Mouse (Mus musculus): ENCODE results near the gene Gm11563. TPM values are rescaled to one million over a fixed set of nuclear protein-coding genes. Genes with fewer than 3 reads are reported as not detected.
"Not testable (repeated sequence)": the region's sequence is repeated elsewhere in the genome, so short reads cannot be mapped to it uniquely, and the experiment has no call there.

Gm11563 gene
- not detected in 2 replicates for total RNA-seq (2014; fragmentation: Nextera tagmentation)
- not detected in 2 replicates for total RNA-seq (2017)

DNA sequence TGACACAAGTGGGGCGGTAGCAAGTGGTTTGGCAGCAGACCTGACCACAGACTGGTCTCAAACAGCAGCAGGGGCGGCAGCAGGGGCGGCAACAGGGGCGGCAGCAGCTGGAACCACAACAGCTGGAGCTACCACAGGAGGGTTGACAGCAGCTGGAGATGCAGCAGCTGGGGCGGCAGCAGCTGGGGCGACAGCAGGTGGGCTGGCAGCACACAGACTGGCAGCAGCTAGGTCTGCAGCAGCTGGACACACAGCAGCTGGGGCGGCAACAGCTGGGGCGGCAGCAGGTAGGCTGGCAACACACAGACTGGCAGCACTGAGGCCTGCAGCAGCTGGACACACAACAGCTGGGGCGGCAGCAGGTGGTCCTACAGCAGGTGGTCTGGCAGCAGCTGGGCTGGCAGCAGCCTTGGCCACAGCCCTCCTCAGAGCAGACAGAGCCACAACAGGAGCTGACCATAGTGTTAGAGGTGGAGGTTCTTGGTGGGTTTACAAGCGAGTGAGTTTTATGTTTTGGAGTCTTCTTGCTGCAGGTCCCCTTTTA lies at the start of gene Gm11563:
TSS of gene Gm11563 (minus strand) at position 494 of the 544 bp plus-strand sequence.
- ATAC-seq (replicated peaks; ENCODE audit: low FRiP score, low TSS enrichment, poor library complexity, severe bottlenecking) = not testable (repeated sequence)

- no peak for ATAC-seq (replicated peaks; ENCODE audit: low FRiP score, low TSS enrichment, poor library complexity, severe bottlenecking)
Observed at GRCm38 (mm10) chr11:99690463-99690862, 31.7 kb upstream of the Gm11563 start, which contains the start of gene Gm14190. Gene Gm14190, minus strand, starts transcription at chr11:99690740.

DNA sequence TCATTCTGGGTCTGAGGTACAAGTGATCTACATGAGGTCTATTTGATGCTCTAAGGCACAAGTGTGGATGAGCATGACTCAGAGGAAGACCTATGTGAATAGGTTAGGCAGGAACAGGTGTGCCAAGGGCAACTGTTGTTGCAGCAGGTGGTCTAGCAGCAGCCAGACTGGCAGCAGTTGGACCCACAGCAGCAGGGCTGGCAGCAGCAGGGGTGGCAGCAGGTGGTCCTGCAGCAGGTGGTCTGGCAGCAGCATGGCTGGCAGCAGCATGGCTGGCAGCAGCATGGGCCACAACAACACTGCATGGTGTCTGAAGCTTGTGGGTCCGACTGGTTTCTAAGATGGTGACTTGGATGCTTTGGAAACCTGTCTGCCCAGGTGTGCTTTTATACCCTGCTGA lies 26.5 kb upstream of the Gm11563 start:
- ATAC-seq (replicated peaks; ENCODE audit: low FRiP score, low TSS enrichment, poor library complexity, severe bottlenecking) = not testable (repeated sequence)

- ATAC-seq (replicated peaks; ENCODE audit: low FRiP score, low TSS enrichment, poor library complexity, severe bottlenecking) = no peak
Observed at GRCm38 (mm10) chr11:99683481-99683880, 24.7 kb upstream of the Gm11563 start.

DNA sequence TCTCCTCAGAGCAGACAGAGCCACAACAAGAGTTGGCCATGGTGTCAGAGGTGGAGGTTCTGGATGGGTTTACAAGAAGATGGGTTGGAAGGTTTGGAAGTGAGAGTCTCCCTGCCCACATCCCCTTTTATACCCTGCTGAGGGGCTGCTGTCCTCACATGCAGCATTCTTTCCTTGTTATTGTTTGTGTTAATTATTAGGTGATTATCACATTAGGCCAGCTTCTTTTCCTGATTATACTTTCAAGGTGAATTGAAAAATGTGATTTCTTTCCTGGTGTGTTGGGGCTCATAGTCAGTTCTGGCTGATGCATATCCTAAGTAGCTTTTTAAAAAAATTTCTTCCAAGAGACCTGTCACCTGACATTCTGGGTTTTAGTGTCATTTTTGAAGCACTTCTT lies 7.1 kb upstream of the Gm11563 start, which contains the start of gene Krtap4-6:
TSS of gene Krtap4-6 (minus strand) at position 101 of the 400 bp plus-strand sequence.
- ATAC-seq (replicated peaks; ENCODE audit: low FRiP score, low TSS enrichment, poor library complexity, severe bottlenecking) = no peak

- ATAC-seq (replicated peaks; ENCODE audit: low FRiP score, low TSS enrichment, poor library complexity, severe bottlenecking) = no peak
Observed at GRCm38 (mm10) chr11:99662802-99663201, 4.0 kb upstream of the Gm11563 start.

GRCm38 (mm10) chr11:99659256-99659655 lies 496 bp upstream of the Gm11563 start:
- no peak for ATAC-seq (replicated peaks; ENCODE audit: low FRiP score, low TSS enrichment, poor library complexity, severe bottlenecking)

DNA sequence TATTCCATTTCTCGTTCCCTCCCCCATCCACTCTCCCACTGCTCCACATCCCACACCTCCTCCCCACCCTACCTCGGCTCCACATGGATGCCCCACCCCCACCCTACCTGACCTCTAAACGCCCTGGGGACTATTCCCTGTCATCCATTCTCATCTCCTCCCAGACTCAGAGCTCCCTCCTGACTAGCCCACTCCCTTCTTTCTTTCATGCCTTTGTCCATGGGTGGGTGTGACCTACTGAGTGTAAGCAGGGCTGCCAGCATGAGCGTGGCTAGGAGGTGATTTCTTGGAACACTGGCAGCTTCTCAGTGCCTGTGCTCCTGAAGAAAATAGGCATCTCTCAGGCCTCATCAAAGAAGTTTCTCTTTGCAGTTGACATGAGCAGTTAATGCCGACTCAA lies 1.7 kb downstream of the Gm11563 start:
- ATAC-seq (replicated peaks; ENCODE audit: low FRiP score, low TSS enrichment, poor library complexity, severe bottlenecking) = no peak

DNA sequence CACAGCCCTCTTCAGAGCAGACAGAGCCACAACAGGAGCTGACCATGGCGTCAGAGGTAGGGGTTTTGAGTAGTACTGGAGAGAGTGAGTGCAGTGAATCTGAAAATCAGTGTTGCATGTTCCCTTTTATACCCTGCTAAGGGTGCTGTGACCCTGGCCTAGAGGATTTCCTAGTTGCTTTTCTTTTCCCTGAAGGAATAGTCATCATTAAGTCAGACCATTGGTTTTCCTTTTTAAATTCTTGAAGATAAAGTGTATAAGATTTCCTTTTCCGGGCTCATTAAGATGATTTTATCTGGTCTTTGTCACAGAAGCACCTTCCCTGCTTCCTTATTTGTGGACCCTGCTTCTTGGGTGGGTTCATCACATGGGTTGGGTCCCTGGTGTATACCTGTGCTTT lies 8.6 kb downstream of the Gm11563 start, which contains the start of gene Gm11555:
TSS of gene Gm11555 (minus strand) at position 101 of the 400 bp plus-strand sequence.
- no peak for ATAC-seq (replicated peaks; ENCODE audit: low FRiP score, low TSS enrichment, poor library complexity, severe bottlenecking)

GRCm38 (mm10) chr11:99646444-99646843 lies 12.3 kb downstream of the Gm11563 start:
- no peak for ATAC-seq (replicated peaks; ENCODE audit: low FRiP score, low TSS enrichment, poor library complexity, severe bottlenecking)

DNA sequence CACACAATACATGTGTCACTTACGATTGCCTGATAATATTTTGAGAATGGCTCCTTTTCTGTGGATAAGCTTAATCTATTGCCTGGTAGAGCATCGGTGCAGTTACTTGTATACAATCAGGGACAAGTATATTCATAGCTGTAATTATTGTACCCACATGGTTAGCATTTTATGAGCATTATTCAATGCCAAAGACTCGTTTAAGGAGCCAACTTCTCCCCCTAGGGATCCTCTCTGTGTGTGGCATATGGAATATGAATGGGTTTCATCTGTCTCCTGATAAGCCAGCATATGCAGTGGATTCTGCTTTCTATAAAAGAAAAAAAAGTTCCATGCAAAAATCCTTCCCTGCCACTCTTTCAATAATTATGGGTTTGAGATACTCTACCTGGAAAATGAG lies 14.4 kb downstream of the Gm11563 start:
- no peak for ATAC-seq (replicated peaks; ENCODE audit: low FRiP score, low TSS enrichment, poor library complexity, severe bottlenecking)

- ATAC-seq (replicated peaks; ENCODE audit: low FRiP score, low TSS enrichment, poor library complexity, severe bottlenecking) = not testable (repeated sequence)
Observed at GRCm38 (mm10) chr11:99643635-99644139, 15.1 kb downstream of the Gm11563 start, which contains the start of gene Krtap4-7. Gene Krtap4-7, minus strand, starts transcription at chr11:99644089.

DNA sequence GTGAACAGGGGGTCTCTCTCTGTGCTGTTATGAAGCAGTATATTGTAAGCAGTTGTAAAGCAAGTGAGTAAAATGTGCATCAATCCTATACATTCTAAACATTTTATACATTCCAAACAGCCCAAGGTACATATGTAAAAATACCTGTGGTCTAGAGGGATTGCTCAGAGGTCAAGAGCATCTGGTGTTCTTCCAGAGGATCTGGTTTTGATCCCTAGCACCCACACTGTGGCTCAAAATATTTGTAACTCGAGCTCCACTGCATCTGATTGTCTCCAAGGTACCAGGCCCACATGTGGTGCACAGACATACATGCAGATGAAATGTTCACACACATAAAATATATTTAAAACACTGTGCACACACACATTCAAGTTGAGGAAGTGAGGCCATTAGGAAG lies 17.8 kb downstream of the Gm11563 start:
- no peak for ATAC-seq (replicated peaks; ENCODE audit: low FRiP score, low TSS enrichment, poor library complexity, severe bottlenecking)

DNA sequence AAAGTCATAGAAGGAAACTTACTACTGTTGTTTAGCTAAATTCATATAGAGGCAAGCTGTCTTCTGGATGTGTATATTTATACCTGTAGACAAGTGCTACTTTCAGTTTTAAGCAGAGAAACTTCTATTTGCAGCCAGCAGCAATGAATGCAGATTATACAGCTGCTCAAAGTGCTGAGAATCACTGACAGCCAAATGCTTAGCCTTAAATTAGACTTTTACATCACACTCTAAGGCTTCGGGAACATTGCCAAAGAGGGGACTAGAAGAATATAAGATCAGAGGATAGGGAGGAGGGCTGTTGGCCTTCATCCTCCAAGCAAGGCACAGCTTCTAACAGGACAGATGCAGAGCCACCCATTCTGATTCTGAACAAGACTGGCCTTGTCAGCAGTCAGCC lies 21.7 kb downstream of the Gm11563 start:
- no peak for ATAC-seq (replicated peaks; ENCODE audit: low FRiP score, low TSS enrichment, poor library complexity, severe bottlenecking)

GRCm38 (mm10) chr11:99634653-99635134 lies 24.1 kb downstream of the Gm11563 start, which contains the start of gene Krtap4-2:
Gene Krtap4-2, minus strand, starts transcription at chr11:99635084.
- ATAC-seq (replicated peaks; ENCODE audit: low FRiP score, low TSS enrichment, poor library complexity, severe bottlenecking) = no peak

DNA sequence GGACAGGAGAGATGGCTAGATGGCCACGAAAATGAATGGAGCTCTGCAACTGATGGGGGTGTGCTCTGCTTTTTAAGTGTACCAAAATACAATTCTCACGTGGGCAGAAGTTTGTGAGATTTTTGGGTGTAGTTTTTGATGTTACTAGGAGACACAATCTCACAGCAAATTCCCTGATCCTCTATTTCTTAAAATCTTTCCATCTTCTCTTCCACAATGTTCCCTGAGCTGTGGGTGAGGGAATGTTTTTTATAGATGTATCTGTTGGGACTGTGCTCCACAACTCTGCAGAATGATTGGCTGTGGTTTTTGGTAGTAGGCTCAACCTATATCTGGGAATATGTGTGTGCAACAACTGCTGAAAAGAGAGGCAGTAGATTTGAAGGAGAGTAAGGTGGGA lies 25.5 kb downstream of the Gm11563 start:
- no peak for ATAC-seq (replicated peaks; ENCODE audit: low FRiP score, low TSS enrichment, poor library complexity, severe bottlenecking)

DNA sequence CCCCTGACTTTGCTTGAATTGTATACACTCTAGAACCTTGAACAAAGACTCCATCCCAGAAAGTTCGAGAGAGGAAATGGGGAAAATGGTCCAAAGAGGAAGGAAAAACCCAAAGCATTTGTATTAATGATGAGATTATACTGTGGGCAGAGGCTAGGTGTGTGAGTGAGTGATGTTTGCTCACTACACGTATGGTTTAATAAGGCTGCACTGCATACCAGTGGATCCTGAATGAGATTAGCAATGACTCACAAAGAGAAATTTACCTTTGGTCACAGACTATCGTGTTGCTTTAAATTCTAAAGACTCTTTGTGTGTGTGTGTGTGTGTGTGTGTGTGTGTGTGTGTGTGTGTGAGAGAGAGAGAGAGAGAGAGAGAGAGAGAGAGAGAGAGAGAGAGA lies 27.9 kb downstream of the Gm11563 start:
- ATAC-seq (replicated peaks; ENCODE audit: low FRiP score, low TSS enrichment, poor library complexity, severe bottlenecking) = no peak

GRCm38 (mm10) chr11:99628138-99628537 lies 30.6 kb downstream of the Gm11563 start, which contains the start of gene Krtap4-1:
Gene Krtap4-1, minus strand, starts transcription at chr11:99628238.
- no peak for ATAC-seq (replicated peaks; ENCODE audit: low FRiP score, low TSS enrichment, poor library complexity, severe bottlenecking)

DNA sequence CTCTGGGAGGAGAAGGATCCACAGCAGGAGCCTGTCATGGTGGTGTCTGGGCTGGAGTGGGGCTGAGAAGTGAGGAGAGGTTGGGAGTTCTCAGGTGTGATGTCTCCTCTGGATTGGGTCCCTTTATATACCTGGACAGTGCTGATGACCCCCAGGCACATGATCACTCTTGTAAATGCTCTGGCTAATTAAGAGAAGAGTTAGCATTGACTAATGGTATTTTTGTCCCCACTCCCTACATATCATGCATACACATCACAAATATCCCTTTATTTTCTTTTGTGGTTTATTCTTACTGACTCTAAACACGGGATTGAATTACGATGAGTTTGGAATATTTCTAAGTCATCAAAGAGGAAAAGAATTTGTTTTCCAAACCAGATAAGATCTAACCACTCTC lies 38.4 kb downstream of the Gm11563 start, which contains the start of gene Gm11562:
TSS of gene Gm11562 (minus strand) at position 101 of the 400 bp plus-strand sequence.
- ATAC-seq (replicated peaks; ENCODE audit: low FRiP score, low TSS enrichment, poor library complexity, severe bottlenecking) = no peak

- ATAC-seq (replicated peaks; ENCODE audit: low FRiP score, low TSS enrichment, poor library complexity, severe bottlenecking) = no peak
Observed at GRCm38 (mm10) chr11:99614796-99615363, 43.9 kb downstream of the Gm11563 start, which contains the start of gene Krtap2-4. Gene Krtap2-4, minus strand, starts transcription at chr11:99614846.

Data from megakaryocyte-erythroid progenitor cell, adult 5-6 weeks (primary cell).